Mouse (Mus musculus) bone marrow, adult 2 months (tissue): ENCODE results near the gene Gm10719.
"Not testable (repeated sequence)": the region's sequence is repeated elsewhere in the genome, so short reads cannot be mapped to it uniquely, and the experiment has no call there.

Experiments
- CTCF ChIP-seq: fragments of 200-500 bp; IDR thresholded peaks from 2 replicates; pipeline ENCODE4 v1.5.1; 2011; ENCODE audit warnings: low read length, control low read depth; ENCODE audit not compliant: control insufficient read depth, insufficient read depth
- POLR2A ChIP-seq: fragments of 200-500 bp; IDR thresholded peaks from 2 replicates; pipeline ENCODE4 v1.6.1; 2011; ENCODE audit warnings: low read depth, mild to moderate bottlenecking, control low read depth, low read length, borderline replicate concordance; ENCODE audit not compliant: control insufficient read depth

DNA sequence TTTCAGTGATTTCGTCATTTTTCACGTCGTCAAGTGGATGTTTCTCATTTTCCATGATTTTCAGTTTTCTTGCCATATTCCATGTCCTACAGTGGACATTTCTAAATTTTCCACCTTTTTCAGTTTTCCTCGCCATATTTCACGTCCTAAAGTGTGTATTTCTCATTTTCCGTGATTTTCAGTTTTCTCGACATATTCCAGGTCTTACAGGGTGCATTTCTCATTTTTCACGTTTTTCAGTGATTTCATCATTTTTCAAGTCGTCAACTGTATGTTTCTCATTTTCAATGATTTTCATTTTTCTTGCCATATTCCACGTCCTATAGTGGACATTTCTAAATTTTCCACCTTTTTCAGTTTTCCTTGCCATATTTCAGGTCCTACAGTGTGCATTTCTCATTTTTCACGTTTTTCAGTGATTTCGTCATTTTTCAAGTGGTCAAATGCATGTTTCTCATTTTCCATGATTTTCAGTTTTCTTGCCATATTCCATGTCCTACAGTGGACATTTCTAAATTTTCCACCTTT, 16.7 kb upstream of the Gm10719 start, which contains the start of gene Gm10722:
- TF ChIP-seq CTCF, POLR2A: not testable (repeated sequence)
